Mouse (Mus musculus) heart, adult 18-20 months (tissue): ENCODE data around the gene Atp6v1g2. TPM values are rescaled to one million over a fixed set of nuclear protein-coding genes. Genes with fewer than 3 reads are reported as not detected.

ENCODE experiments used
- microRNA-seq, 2 experiments: library from miRNA; unstranded; fragments of <30 nt; microRNA quantifications; one replicate each; pipeline ENCODE4 v1.2.0; 2022
- total RNA-seq, 2 experiments: library from RNA; stranded (reverse); gene quantifications; 2 replicates each; pipeline ENCODE4 v1.2.3; 2021

Gene Atp6v1g2
- total RNA-seq, 2 experiments from 2014 or later = 2.1 to 2.3 TPM

Small RNA genes lying within 50 kb of the gene (microRNA-seq; reads per million reads assigned to microRNA genes)
- gene Mir6973a (0 reads per million in 2 experiments), gene Mir6974 (0.27 to 0.38 reads per million in 2 experiments), gene Mir6975 (0.38 to 1.1 reads per million in 2 experiments), gene Mir8094 (0 reads per million in 2 experiments)

Other genes starting within 250 kb of the Atp6v1g2 start
- 10 to 100 TPM; 32.4 to 35.1 TPM for gene Vars, start 232.7 kb upstream of the Atp6v1g2 start, total RNA-seq
- 10 to 100 TPM; 13.1 to 14.1 TPM for gene Vwa7, start 217.1 kb upstream of the Atp6v1g2 start, total RNA-seq
- gene Sapcd1, start 205.6 kb upstream of the Atp6v1g2 start, total RNA-seq = not detected
- gene Msh5, start 186.9 kb upstream of the Atp6v1g2 start, total RNA-seq = not detected
- gene Clic1, start 183.7 kb upstream of the Atp6v1g2 start, total RNA-seq = 10 to 100 TPM; 30.4 to 32.4 TPM
- gene Ddah2, start 174.6 kb upstream of the Atp6v1g2 start, total RNA-seq = 10 to 100 TPM; 14.0 to 19.8 TPM
- not detected for gene Ly6g6c, start 168.3 kb upstream of the Atp6v1g2 start, total RNA-seq
- gene Mpig6b, start 167.5 kb upstream of the Atp6v1g2 start, total RNA-seq = under 1 TPM; 0.31 to 0.87 TPM
- gene Ly6g6e, start 156.8 kb upstream of the Atp6v1g2 start, total RNA-seq = not detected
- gene Ly6g6d, start 155.6 kb upstream of the Atp6v1g2 start, total RNA-seq = under 1 TPM in 1 of 2 experiments, not detected in 1; 0.57 TPM
- not detected for gene Ly6g6f, start 148.1 kb upstream of the Atp6v1g2 start, total RNA-seq
- gene Abhd16a, start 144.4 kb upstream of the Atp6v1g2 start, total RNA-seq = 10 to 100 TPM; 55.1 to 59.5 TPM
- not detected for gene Ly6g5c, start 125.4 kb upstream of the Atp6v1g2 start, total RNA-seq
- gene Ly6g5b, start 118.2 kb upstream of the Atp6v1g2 start, total RNA-seq = not detected
- gene Gpank1, start 112.2 kb upstream of the Atp6v1g2 start, total RNA-seq = 10 to 100 TPM in 1 of 2 experiments, 1 to 10 TPM in 1; 7.3 to 10.5 TPM
- gene Csnk2b, start 111.6 kb upstream of the Atp6v1g2 start, total RNA-seq = 100 to 1,000 TPM; 149 to 150 TPM
- gene D17H6S53E, start 107.3 kb upstream of the Atp6v1g2 start, total RNA-seq = 10 to 100 TPM; 25.3 to 28.5 TPM
- not detected for gene Apom, start 101.6 kb upstream of the Atp6v1g2 start, total RNA-seq
- gene Bag6, start 98.5 kb upstream of the Atp6v1g2 start, total RNA-seq = 100 to 1,000 TPM; 242 to 244 TPM
- 100 to 1,000 TPM; 125 to 144 TPM for gene Prrc2a, start 68.8 kb upstream of the Atp6v1g2 start, total RNA-seq
- 1 to 10 TPM; 3.7 to 4.8 TPM for gene Aif1, start 57.6 kb upstream of the Atp6v1g2 start, total RNA-seq
- gene Lst1, start 45.2 kb upstream of the Atp6v1g2 start, total RNA-seq = 1 to 10 TPM; 2.0 to 3.3 TPM
- 10 to 100 TPM in 1 of 2 experiments, 1 to 10 TPM in 1; 1.5 to 12.1 TPM for gene Ltb, start 39.2 kb upstream of the Atp6v1g2 start, total RNA-seq
- under 1 TPM; 0.25 to 0.28 TPM for gene Tnf, start 31.7 kb upstream of the Atp6v1g2 start, total RNA-seq
- gene Lta, start 28.3 kb upstream of the Atp6v1g2 start, total RNA-seq = 1 to 10 TPM in 1 of 2 experiments, not detected in 1; 1.0 TPM
- gene Gm16181, start 12.8 kb upstream of the Atp6v1g2 start, total RNA-seq = not detected
- gene Nfkbil1, start 2.1 kb downstream of the Atp6v1g2 start, total RNA-seq = 1 to 10 TPM; 8.2 to 8.3 TPM
- 10 to 100 TPM; 77.3 to 83.1 TPM for gene Ddx39b, start 8.1 kb downstream of the Atp6v1g2 start, total RNA-seq
- gene H2-D1, start 29.1 kb downstream of the Atp6v1g2 start, total RNA-seq = 100 to 1,000 TPM; 164 to 263 TPM
- 1 to 10 TPM; 2.6 to 3.9 TPM for gene H2-Q1, start 86.7 kb downstream of the Atp6v1g2 start, total RNA-seq
- 1 to 10 TPM; 1.7 TPM for gene H2-Q2, start 108.6 kb downstream of the Atp6v1g2 start, total RNA-seq
- 10 to 100 TPM; 18.7 to 54.0 TPM for gene H2-Q4, start 146.0 kb downstream of the Atp6v1g2 start, total RNA-seq
- gene H2-Q6, start 191.2 kb downstream of the Atp6v1g2 start, total RNA-seq = 10 to 100 TPM in 1 of 2 experiments, 1 to 10 TPM in 1; 6.8 to 30.2 TPM
- 10 to 100 TPM in 1 of 2 experiments, 1 to 10 TPM in 1; 7.4 to 21.5 TPM for gene H2-Q7, start 205.5 kb downstream of the Atp6v1g2 start, total RNA-seq
- gene H2-Q10, start 236.4 kb downstream of the Atp6v1g2 start, total RNA-seq = 1 to 10 TPM in 1 of 2 experiments, under 1 TPM in 1; 0.62 to 2.2 TPM